Mouse (Mus musculus) thymus, adult 2 months (tissue): ENCODE measurements at regions not wholly inside any gene's neighbourhood (a gene's known extent, or its start where the extent isn't known, plus 50 kb on each side); places are given as distances from the start of the nearest gene placed in this dataset.

ENCODE experiments used
- DNase-seq: peaks from one replicate; pipeline ENCODE4 v3.0.0; 2021
- H3K27ac ChIP-seq: fragments of 200-500 bp; 2 replicates; pipeline ENCODE4 v1.5.1; 2012; ENCODE audit warnings: low read length, control low read depth; ENCODE audit not compliant: control insufficient read depth, insufficient read depth
- H3K27me3 ChIP-seq: fragments of 200-500 bp; 2 replicates; pipeline ENCODE4 v1.6.1; 2012; ENCODE audit warnings: mild to moderate bottlenecking, low read length, moderate library complexity, mixed read lengths; ENCODE audit not compliant: control insufficient read depth, insufficient read depth
- H3K36me3 ChIP-seq: fragments of 200-500 bp; 2 replicates; pipeline ENCODE4 v1.6.1; 2012; ENCODE audit warnings: mild to moderate bottlenecking, low read length, moderate library complexity; ENCODE audit not compliant: control insufficient read depth, insufficient read depth
- H3K4me1 ChIP-seq: fragments of 200-500 bp; replicated peaks from 2 replicates; pipeline ENCODE4 v1.6.1; 2012; ENCODE audit warnings: low read length; ENCODE audit not compliant: control insufficient read depth, insufficient read depth
- H3K4me3 ChIP-seq: fragments of 200-500 bp; 2 replicates; pipeline ENCODE4 v1.5.1; 2012; ENCODE audit warnings: mild to moderate bottlenecking, low read length, control low read depth, moderate library complexity; ENCODE audit not compliant: control insufficient read depth, insufficient read depth
- CTCF ChIP-seq: fragments of 200-500 bp; IDR thresholded peaks from 2 replicates; pipeline ENCODE4 v1.5.1; 2012; ENCODE audit warnings: mild to moderate bottlenecking, control low read depth, low read length, moderate library complexity, borderline replicate concordance; ENCODE audit not compliant: control insufficient read depth, poor library complexity, insufficient read depth; ENCODE audit errors: extremely low read depth
- POLR2A ChIP-seq: fragments of 200-500 bp; IDR thresholded peaks from 2 replicates; pipeline ENCODE4 v1.6.1; 2012; ENCODE audit warnings: mild to moderate bottlenecking, low read length, control low read depth, moderate library complexity; ENCODE audit not compliant: control insufficient read depth, poor library complexity, insufficient read depth; ENCODE audit errors: extremely low read depth
- WGBS: fragments of 180-500 bp; shearing (Covaris S2); methylation state at CpG from one replicate; pipeline ENCODE4 v1.1.7; 2018; 5-methylcytosine and 5-hydroxymethylcytosine counted together

DNA sequence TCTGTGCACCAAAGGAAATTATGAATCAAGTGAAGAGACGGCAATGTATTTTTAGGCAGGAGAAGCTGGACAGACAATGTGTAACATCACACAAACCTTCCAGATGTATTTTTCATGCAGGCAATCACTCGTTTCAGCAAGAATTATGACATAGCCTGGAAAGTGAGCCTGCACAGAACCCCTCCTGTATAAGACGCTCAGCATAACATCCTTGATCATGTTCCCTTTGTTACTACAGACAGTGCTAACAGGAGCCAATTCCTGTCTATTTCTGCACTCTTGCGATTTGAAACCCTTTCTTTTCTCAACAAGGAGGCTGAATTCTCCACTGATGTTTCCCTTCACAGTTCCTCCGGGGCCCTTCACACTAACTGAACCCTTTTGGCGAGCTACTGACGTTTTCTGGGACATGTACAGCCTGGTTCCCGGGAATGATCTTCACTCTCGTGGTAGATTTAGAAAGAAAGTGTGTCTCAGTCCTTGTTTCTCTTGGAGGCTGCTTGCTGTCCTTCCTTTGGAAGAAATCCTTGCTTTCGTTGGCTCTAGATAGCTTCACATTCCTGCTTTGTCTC is 243.9 kb upstream of the Sel1l start:
- WGBS = 83% methylated on average over 10 of the region's 10 CpGs
- TF ChIP-seq CTCF (no peak), POLR2A (no peak)
- H3K27ac ChIP-seq = no peak overlapping the region

DNA sequence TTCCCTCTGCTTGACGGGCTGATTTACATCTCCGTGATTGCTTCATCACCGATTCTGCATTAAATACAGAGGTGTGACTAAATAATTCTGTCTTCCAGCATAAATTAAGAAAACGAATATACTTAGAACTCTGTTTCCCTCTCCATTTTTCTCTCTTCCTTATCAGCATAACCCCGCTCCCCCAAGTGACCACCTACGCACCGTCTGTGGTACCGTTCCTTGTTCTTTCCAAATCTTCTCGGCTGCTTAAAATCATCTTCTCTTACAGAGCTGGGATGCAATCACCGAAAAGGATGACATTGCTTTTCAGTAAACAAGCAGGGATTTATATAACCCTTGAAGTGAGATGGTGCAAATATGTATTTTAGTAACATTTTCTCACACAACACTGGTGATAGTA is 224.3 kb upstream of the Sel1l start:
- Histone ChIP-seq H3K36me3 (no peaks in the 10 kb centered on the region), H3K27ac (no peak overlapping the region), H3K4me3 (no peak overlapping the region), H3K4me1 (no peaks in the 10 kb centered on the region), H3K27me3 (no peaks in the 10 kb centered on the region)
- no peak for TF ChIP-seq POLR2A
- TF ChIP-seq CTCF = no peak
- 90% methylated on average over 10 of the region's 10 CpGs for WGBS
- no peak for DNase-seq

More for the DNA sequence above, 243.9 kb upstream of the Sel1l start:
- no peaks in the 10 kb centered on the region for H3K36me3 ChIP-seq
- H3K4me1 ChIP-seq = no peaks in the 10 kb centered on the region
- H3K27me3 ChIP-seq = no peaks in the 10 kb centered on the region
- DNase-seq = no peak
- H3K4me3 ChIP-seq = no peak overlapping the region

DNA sequence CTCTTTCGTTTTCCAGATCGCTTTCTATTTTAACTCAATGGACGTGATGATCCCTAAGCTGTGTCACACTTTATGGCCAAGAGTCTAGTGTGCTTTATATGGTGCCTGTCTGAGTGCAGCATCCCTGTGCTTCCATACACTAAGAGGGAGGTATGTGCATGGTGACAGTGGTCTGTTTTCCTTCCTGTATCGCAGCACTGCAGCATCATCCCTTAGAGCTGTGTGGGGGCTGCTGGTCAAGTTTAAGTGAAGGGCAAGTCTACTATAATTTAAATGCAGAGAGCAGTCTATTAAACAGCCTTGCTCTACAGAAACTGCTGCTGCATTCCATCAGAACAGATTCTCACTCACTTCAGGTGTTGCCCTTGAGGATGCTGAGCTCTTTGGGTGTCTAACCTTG is 213.8 kb upstream of the Sel1l start:
- Histone ChIP-seq H3K4me1 (no peaks in the 10 kb centered on the region), H3K27me3 (no peaks in the 10 kb centered on the region), H3K4me3 (no peak overlapping the region), H3K36me3 (no peaks in the 10 kb centered on the region), H3K27ac (no peak overlapping the region)
- TF ChIP-seq CTCF = no peak
- TF ChIP-seq POLR2A = no peak
- DNase-seq = no peak
- WGBS = 79% methylated on average over 4 of the region's 4 CpGs

DNA sequence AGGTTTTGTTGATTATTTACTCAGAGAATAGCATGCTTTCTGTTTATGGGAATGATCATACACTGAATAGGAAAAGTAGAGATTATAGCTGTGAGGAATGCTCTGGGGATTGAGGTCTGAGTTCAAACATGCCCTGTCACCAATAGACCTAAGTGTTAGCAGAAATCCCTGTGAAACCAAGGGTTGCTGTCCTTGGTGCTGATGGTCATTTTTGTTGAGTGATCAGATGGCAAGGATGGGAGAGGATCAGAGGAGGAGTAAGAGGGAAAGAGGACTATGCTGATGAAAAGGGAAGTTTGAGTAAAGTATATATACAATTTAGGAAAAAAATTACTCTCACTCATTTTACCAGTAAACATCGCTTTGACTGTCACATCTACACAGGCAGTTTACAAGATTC is 191.5 kb upstream of the Sel1l start:
- Histone ChIP-seq H3K4me1 (no peaks in the 10 kb centered on the region), H3K36me3 (no peaks in the 10 kb centered on the region), H3K27ac (no peak overlapping the region), H3K27me3 (no peaks in the 10 kb centered on the region), H3K4me3 (no peak overlapping the region)
- WGBS = 56% methylated on average over 1 of the region's 1 CpGs
- TF ChIP-seq POLR2A (no peak), CTCF (no peak)
- DNase-seq = no peak

DNA sequence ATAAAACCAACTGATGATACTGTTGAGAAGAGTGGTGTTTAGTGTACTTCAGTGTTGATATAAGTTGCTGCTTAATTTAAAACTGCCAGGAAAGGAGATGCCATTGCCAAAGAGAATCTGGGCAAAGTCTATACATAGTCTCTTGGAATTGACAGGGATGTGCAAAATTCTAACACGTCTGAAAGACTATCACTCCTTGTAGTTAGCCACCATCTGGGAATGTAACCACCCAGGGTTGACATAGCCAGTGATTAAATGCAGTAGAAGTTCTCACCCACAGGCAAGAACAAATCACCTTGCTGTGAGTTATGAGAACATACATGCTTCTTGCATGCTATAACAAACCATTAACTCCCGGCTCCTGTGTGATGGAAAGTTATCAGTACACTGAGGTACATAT is 180.2 kb upstream of the Sel1l start:
- no peaks in the 10 kb centered on the region for H3K4me1 ChIP-seq
- WGBS = 87% methylated on average over 2 of the region's 2 CpGs

DNA sequence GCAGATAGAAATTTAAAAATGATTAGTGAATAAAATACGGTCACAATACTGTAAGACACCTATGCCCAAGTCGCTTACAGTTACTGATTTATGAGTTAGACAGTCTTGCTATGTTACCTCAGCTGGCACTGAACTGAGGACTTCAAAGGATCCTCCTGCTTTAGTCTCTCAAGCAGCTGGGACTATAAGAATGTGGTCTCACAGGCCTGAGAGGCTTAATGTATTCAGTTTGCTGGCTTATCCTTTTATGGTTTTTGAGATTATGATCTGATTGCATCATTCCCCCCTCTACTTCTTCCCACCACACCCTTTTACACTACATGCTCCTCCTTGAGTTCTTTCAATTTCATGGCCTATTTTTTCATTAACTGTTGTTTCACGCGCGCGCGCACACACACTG is 179.4 kb upstream of the Sel1l start:
- 88% methylated on average over 7 of the region's 7 CpGs for WGBS
- Histone ChIP-seq H3K27me3 (no peaks in the 10 kb centered on the region), H3K4me3 (no peak overlapping the region), H3K27ac (no peak overlapping the region), H3K36me3 (no peaks in the 10 kb centered on the region), H3K4me1 (no peaks in the 10 kb centered on the region)
- DNase-seq = no peak
- no peak for TF ChIP-seq CTCF
- TF ChIP-seq POLR2A = no peak

More for the DNA sequence above, 180.2 kb upstream of the Sel1l start:
- H3K27ac ChIP-seq = no peak overlapping the region
- no peak overlapping the region for H3K4me3 ChIP-seq
- H3K27me3 ChIP-seq = no peaks in the 10 kb centered on the region
- no peak for TF ChIP-seq CTCF
- no peak for TF ChIP-seq POLR2A
- DNase-seq = no peak
- no peaks in the 10 kb centered on the region for H3K36me3 ChIP-seq
